Mouse (Mus musculus) ES-Bruce4 (cell line): ENCODE measurements around the gene Supt4a. TPM values are rescaled to one million over a fixed set of nuclear protein-coding genes. Genes with fewer than 3 reads are reported as not detected.
A peak's percentile ranks its signal among the peaks of the same experiment; 100 is the strongest.

Source experiments
- H3K27ac ChIP-seq: 2 replicates; pipeline ENCODE4 v1.5.1; 2012; ENCODE audit warnings: low read length, inconsistent platforms; ENCODE audit not compliant: insufficient read depth
- H3K27me3 ChIP-seq: 2 replicates; pipeline ENCODE4 v1.6.1; 2012; ENCODE audit warnings: mild to moderate bottlenecking, low read length, inconsistent platforms; ENCODE audit not compliant: control insufficient read depth, poor library complexity, insufficient read depth, severe bottlenecking
- H3K36me3 ChIP-seq: 2 replicates; pipeline ENCODE4 v1.6.1; 2012; ENCODE audit warnings: inconsistent platforms, mild to moderate bottlenecking, low read length, moderate library complexity; ENCODE audit not compliant: control insufficient read depth, poor library complexity, insufficient read depth, severe bottlenecking
- H3K4me1 ChIP-seq: one replicate; pipeline ENCODE4 v1.8.1; 2011; ENCODE audit warnings: low read length; ENCODE audit not compliant: control insufficient read depth, insufficient read depth
- H3K4me3 ChIP-seq: 2 replicates; pipeline ENCODE4 v1.5.1; 2011; ENCODE audit warnings: low read depth, mild to moderate bottlenecking, low read length
- H3K9ac ChIP-seq: 2 replicates; pipeline ENCODE4 v1.6.1; 2012; ENCODE audit warnings: low read depth, mild to moderate bottlenecking, inconsistent platforms; ENCODE audit not compliant: poor library complexity, severe bottlenecking
- H3K9me3 ChIP-seq: replicated peaks from 2 replicates; pipeline ENCODE4 v1.6.1; 2012; ENCODE audit warnings: mild to moderate bottlenecking, low read length, inconsistent platforms; ENCODE audit not compliant: control insufficient read depth, poor library complexity, insufficient read depth, severe bottlenecking
- CTCF ChIP-seq: IDR thresholded peaks from one replicate; pipeline ENCODE4 v1.8.1; 2011; ENCODE audit warnings: low read depth, low read length
- EP300 ChIP-seq: IDR thresholded peaks from 2 replicates; pipeline ENCODE4 v1.6.1; 2011; ENCODE audit warnings: low read depth, low read length; ENCODE audit not compliant: insufficient read depth
- POLR2A ChIP-seq: IDR thresholded peaks from one replicate; pipeline ENCODE4 v1.8.1; 2011; ENCODE audit warnings: low read length; ENCODE audit not compliant: insufficient read depth
- polyA plus RNA-seq: library from polyadenylated mRNA; stranded (reverse); fragments of >200 nt; gene quantifications from 2 replicates; pipeline ENCODE4 v1.2.4, GENCODE M21; 2011; ENCODE audit warnings: low read depth; ENCODE audit not compliant: missing spikeins, insufficient read depth, insufficient read length

The Supt4a gene
- polyA plus RNA-seq, result 83.6 and 86.3 TPM in 2 replicates

DNA sequence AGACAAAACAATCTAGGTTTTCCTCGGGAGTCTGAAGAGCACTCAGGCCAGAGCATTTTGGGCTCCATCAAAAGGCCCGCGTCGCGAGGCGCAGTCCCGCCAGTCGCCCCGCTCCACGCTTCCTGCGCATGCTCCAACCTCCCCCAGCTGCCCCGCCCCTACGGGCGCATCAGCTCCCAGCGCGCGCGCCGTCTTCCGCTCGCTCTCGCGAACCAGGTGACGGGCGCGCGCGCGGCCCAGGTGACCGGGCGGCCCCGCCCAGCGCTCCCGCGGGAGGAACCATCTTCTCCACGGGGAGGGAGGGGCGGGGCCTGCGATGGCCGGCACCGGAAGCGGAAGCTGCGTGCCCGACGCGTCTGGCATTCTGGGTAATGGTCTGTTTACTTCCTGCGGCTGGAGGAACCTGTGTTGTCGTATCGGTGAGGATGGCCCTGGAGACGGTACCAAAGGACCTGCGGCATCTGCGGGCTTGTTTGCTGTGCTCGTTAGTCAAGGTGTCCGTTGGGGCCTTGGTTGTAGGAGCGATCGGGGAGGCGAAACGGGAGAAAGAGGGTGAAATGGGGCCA, at the start of gene Supt4a:
Gene Supt4a, plus strand, starts transcription at position 378 of the 566 bp plus-strand sequence.
- H3K9me3 ChIP-seq, result no peaks in the 10 kb centered on the region
- no peaks in the 10 kb centered on the region for H3K27me3 ChIP-seq
- no peaks in the 10 kb centered on the region for H3K4me1 ChIP-seq
- H3K27ac ChIP-seq, result peak within 1 kb of the TSS; percentile 90
- H3K9ac ChIP-seq, result peak within 1 kb of the TSS; percentile 76
- no peak for TF ChIP-seq CTCF
- TF ChIP-seq EP300, result 0 out of 2 replicates have a peak, but pooled peaks have one; percentile 25
- TF ChIP-seq POLR2A, result no peak
- H3K4me3 ChIP-seq, result peak within 1 kb of the TSS; percentile 87
- peaks cover 5% of the 10 kb centered on the region for H3K36me3 ChIP-seq

DNA sequence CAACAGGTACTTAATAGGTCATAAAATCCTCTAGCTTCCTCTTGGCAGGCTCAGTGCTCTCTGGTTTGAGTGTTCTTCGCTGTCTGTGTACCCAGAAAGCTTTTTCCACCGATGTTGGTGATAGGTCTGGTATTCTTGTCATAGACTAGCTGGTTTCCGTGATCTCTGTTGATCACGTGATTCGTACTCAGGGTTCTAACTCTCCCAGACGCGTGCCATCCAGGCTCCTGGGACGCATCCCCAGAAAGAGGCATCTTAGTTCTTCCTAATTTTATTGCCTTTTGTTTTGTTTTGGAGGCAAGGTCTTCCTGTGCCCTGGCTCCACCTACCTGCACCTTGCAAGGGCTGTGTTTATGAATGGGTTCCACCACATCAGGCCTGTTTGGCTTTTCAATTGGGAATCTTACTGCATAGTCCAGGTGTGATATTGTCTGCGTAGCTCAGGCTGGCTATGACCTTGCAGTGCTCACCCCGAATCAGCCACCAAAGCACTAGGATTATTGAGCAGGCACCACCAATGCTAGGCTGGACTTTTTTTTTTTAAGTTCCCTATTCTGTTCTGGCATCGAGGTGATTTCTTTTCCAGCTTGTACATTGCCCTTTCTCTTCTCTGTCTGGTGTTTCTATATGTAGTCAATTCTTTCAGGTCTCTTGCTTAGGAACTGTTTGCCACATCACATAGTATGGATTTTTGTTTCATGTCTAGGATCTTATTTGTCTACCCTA, 48.7 kb upstream of the Supt4a start:
- Histone ChIP-seq H3K36me3 (no peaks in the 10 kb centered on the region), H3K4me1 (no peaks in the 10 kb centered on the region), H3K9me3 (no peaks in the 10 kb centered on the region), H3K27ac (no peak overlapping the region), H3K4me3 (no peak overlapping the region), H3K27me3 (no peaks in the 10 kb centered on the region), H3K9ac (no peak overlapping the region)
- TF ChIP-seq POLR2A, result no peak
- TF ChIP-seq CTCF, result no peak
- no peak for TF ChIP-seq EP300

- TF ChIP-seq EP300 (no peak), POLR2A (no peak), CTCF (no peak)
- no peaks in the 10 kb centered on the region for H3K9me3 ChIP-seq
- H3K9ac ChIP-seq, result no peak overlapping the region
- H3K27ac ChIP-seq, result no peak overlapping the region
- no peaks in the 10 kb centered on the region for H3K4me1 ChIP-seq
- H3K36me3 ChIP-seq, result no peaks in the 10 kb centered on the region
- H3K4me3 ChIP-seq, result no peak overlapping the region
- no peaks in the 10 kb centered on the region for H3K27me3 ChIP-seq
Measured at GRCm38 (mm10) chr11:87689402-87689808, 47.9 kb upstream of the Supt4a start.

DNA sequence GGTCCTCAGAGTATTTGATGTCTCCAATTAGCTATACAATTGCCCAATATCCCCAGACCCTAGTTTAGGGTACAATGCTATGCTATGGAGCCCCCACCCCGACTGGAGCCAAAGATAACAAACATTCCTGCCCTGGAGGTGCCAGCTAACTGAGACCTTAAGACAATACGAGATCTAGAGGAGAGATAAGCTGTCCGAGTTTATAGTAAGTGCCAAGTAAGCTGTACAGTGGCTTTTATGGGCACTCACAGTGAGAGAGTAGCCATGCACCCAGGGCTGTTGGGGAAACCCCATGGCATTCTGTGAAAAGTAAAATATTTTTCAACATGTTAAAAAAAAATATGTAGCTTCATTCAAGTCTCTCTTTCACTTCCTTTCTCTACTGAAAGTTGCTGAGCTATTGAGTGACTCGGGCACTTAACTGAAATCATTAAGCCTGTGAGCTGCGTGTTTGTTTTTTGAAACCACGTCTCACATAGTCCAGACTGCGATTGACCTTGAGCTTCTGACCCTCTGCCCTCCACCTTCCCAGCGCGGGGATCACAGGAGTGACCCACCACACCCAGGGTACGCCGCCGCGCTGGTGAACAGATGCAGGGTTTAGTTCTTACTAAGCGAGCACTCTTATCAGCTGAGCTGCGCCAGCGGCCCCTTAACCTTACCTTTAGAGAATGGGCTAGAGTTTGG, 47.2 kb upstream of the Supt4a start:
- H3K4me3 ChIP-seq, result no peak overlapping the region
- H3K36me3 ChIP-seq, result no peaks in the 10 kb centered on the region
- no peak overlapping the region for H3K9ac ChIP-seq
- H3K9me3 ChIP-seq, result no peaks in the 10 kb centered on the region
- H3K27ac ChIP-seq, result no peak overlapping the region
- no peaks in the 10 kb centered on the region for H3K27me3 ChIP-seq
- no peak for TF ChIP-seq POLR2A
- no peak for TF ChIP-seq EP300
- no peak for TF ChIP-seq CTCF
- H3K4me1 ChIP-seq, result no peaks in the 10 kb centered on the region

- no peak overlapping the region for H3K27ac ChIP-seq
- H3K36me3 ChIP-seq, result no peaks in the 10 kb centered on the region
- H3K27me3 ChIP-seq, result no peaks in the 10 kb centered on the region
- H3K4me1 ChIP-seq, result no peaks in the 10 kb centered on the region
- no peak overlapping the region for H3K9ac ChIP-seq
- H3K9me3 ChIP-seq, result no peaks in the 10 kb centered on the region
- H3K4me3 ChIP-seq, result no peak overlapping the region
- TF ChIP-seq EP300, result no peak
- no peak for TF ChIP-seq POLR2A
- no peak for TF ChIP-seq CTCF
Measured at GRCm38 (mm10) chr11:87697131-87697682, 40.1 kb upstream of the Supt4a start.
